Mouse (Mus musculus) MEL (cell line): ENCODE measurements around the gene Ifit1bl2.
"Not testable (repeated sequence)": the region's sequence is repeated elsewhere in the genome, so short reads cannot be mapped to it uniquely, and the experiment has no call there.

Source experiments
- CHD1 ChIP-seq: IDR thresholded peaks from 2 replicates; pipeline ENCODE4 v1.6.1; 2012; ENCODE audit warnings: low read depth, mild to moderate bottlenecking, inconsistent platforms, low read length, improper control_type of control experiment
- CTCF ChIP-seq, 3 experiments: IDR thresholded peaks in 2 of 3; conservative IDR thresholded peaks in 1 of 3; 2 replicates each; pipeline ENCODE4 v1.5.1; 2011 to 2012; ENCODE audit warnings: low read length in 3 of 3, low read depth in 2 of 3, mild to moderate bottlenecking in 2 of 3, improper control_type of control experiment in 1 of 3, inconsistent platforms in 1 of 3, mixed read lengths in 1 of 3, moderate library complexity in 1 of 3; ENCODE audit not compliant: control insufficient read depth in 1 of 3, insufficient read depth in 1 of 3, poor library complexity in 1 of 3, severe bottlenecking in 1 of 3
- ETS1 ChIP-seq: IDR thresholded peaks from 2 replicates; pipeline ENCODE4 v1.6.1; 2012; ENCODE audit warnings: low read depth, mild to moderate bottlenecking, inconsistent platforms, low read length, improper control_type of control experiment, moderate library complexity
- HCFC1 ChIP-seq: IDR thresholded peaks from 2 replicates; pipeline ENCODE4 v1.6.1; 2012; ENCODE audit warnings: low read depth, mild to moderate bottlenecking, inconsistent platforms, low read length, improper control_type of control experiment, moderate library complexity
- MAFK ChIP-seq: IDR thresholded peaks from 2 replicates; pipeline ENCODE4 v1.6.1; 2011; ENCODE audit warnings: low read depth, mild to moderate bottlenecking, low read length, improper control_type of control experiment, borderline replicate concordance
- MEF2A ChIP-seq: IDR thresholded peaks from 2 replicates; pipeline ENCODE4 v1.6.1; 2014; ENCODE audit warnings: low read depth, mild to moderate bottlenecking, inconsistent platforms, low read length, improper control_type of control experiment; ENCODE audit not compliant: poor library complexity, insufficient replicate concordance, severe bottlenecking; ENCODE audit errors: extremely low read depth
- POLR2A ChIP-seq, 2 experiments: IDR thresholded peaks; 2 replicates each; pipeline ENCODE4 v1.6.1; 2011 to 2012; ENCODE audit warnings: low read length in 2 of 2, mild to moderate bottlenecking in 2 of 2, control low read depth in 1 of 2, improper control_type of control experiment in 1 of 2, low read depth in 1 of 2, moderate library complexity in 1 of 2; ENCODE audit not compliant: control insufficient read depth in 1 of 2, insufficient read depth in 1 of 2, poor library complexity in 1 of 2
- RAD21 ChIP-seq: IDR thresholded peaks from 2 replicates; pipeline ENCODE4 v1.6.1; 2011; ENCODE audit warnings: mild to moderate bottlenecking, low read depth, low read length, improper control_type of control experiment
- RCOR1 ChIP-seq: IDR thresholded peaks from 2 replicates; pipeline ENCODE4 v1.6.1; 2012; ENCODE audit warnings: low read depth, mild to moderate bottlenecking, inconsistent platforms, low read length, improper control_type of control experiment
- SMC3 ChIP-seq: IDR thresholded peaks from 2 replicates; pipeline ENCODE4 v1.6.1; 2011; ENCODE audit warnings: low read depth, low read length, improper control_type of control experiment
- USF1 ChIP-seq: IDR thresholded peaks from 2 replicates; pipeline ENCODE4 v1.6.1; 2014; ENCODE audit warnings: low read depth, mild to moderate bottlenecking, inconsistent platforms, low read length, improper control_type of control experiment, moderate library complexity

- not testable (repeated sequence) for TF ChIP-seq RCOR1; CTCF (IDR thresholded peaks at IDR 0.05 in 2 of 3, conservative IDR thresholded peaks at IDR 0.05 in 1 of 3; ENCODE audit: control insufficient read depth in 1 of 3, insufficient read depth in 1 of 3, low read depth in 2 of 3, low read length in 3 of 3, poor library complexity in 1 of 3, severe bottlenecking in 1 of 3); MAFK; CHD1; HCFC1; RAD21; POLR2A (IDR thresholded peaks at IDR 0.05; ENCODE audit: control insufficient read depth in 1 of 2, insufficient read depth in 1 of 2, low read depth in 1 of 2, low read length in 2 of 2, poor library complexity in 1 of 2); MEF2A; ETS1; USF1; SMC3
Observed at GRCm38 (mm10) chr19:34599250-34599649, 41.3 kb downstream of the Ifit1bl2 start.
